ENCODE assay signal across 20 mouse cellular contexts in genomic region chr2:38552004-38552443, GRCm38 (mm10). TPM values are rescaled to one million over a fixed set of nuclear protein-coding genes. Genes with fewer than 3 reads are reported as not detected.
A peak's percentile ranks its signal among the peaks of the same experiment; 100 is the strongest.
DNase-seq lines count a peak whose midpoint lies in the region; ATAC-seq lines count a peak whose summit lies in the region.
"Had no signal": no experiment of that assay in that cellular context is flagged by ENCODE, and none has a peak within 500 bp of the region (broad histone marks: within the 10 kb centered on the region; RNA-seq: fewer than 3 reads in every experiment).

No protein-coding gene starts in this region.

- H3K4me1 ChIP-seq in hindbrain, embryonic 13.5 days (replicated peaks): peaks cover 58% of the 10 kb centered on the region
- H3K4me1 ChIP-seq in hindbrain, embryonic 11.5 days (replicated peaks; ENCODE audit: control insufficient read depth, insufficient read depth, low read length): no peaks in the 10 kb centered on the region
- H3K4me1 ChIP-seq in forebrain, embryonic 13.5 days: peaks cover 55% of the 10 kb centered on the region
- peaks cover 31% of the 10 kb centered on the region for H3K4me1 ChIP-seq in hindbrain, embryonic 15.5 days (replicated peaks)

- no peak overlapping the region for H3K4me3 ChIP-seq in hindbrain, embryonic 13.5 days
- no peak overlapping the region for H3K4me3 ChIP-seq in hindbrain, embryonic 11.5 days (ENCODE audit: low read depth, low read length)
- H3K4me3 ChIP-seq in forebrain, embryonic 13.5 days: no peak overlapping the region
- no peak overlapping the region for H3K4me3 ChIP-seq in hindbrain, embryonic 15.5 days
- H3K4me3 ChIP-seq: gastrocnemius, adult 2 months; midbrain, embryonic 12.5 days; myocyte had no signal

- 46% methylated on average over 15 of the region's 15 CpGs for WGBS in hindbrain, embryonic 13.5 days
- 78% methylated on average over 15 of the region's 15 CpGs for WGBS in hindbrain, embryonic 11.5 days
- WGBS in forebrain, embryonic 13.5 days: 37% methylated on average over 15 of the region's 15 CpGs
- 39% methylated on average over 15 of the region's 15 CpGs for WGBS in hindbrain, embryonic 15.5 days

- no peaks in the 10 kb centered on the region for H3K9me3 ChIP-seq in hindbrain, embryonic 13.5 days
- no peaks in the 10 kb centered on the region for H3K9me3 ChIP-seq in hindbrain, embryonic 11.5 days (ENCODE audit: control insufficient read depth, low read length)
- no peaks in the 10 kb centered on the region for H3K9me3 ChIP-seq in forebrain, embryonic 13.5 days (replicated peaks)
- H3K9me3 ChIP-seq in hindbrain, embryonic 15.5 days: no peaks in the 10 kb centered on the region
- H3K9me3 ChIP-seq: midbrain, embryonic 12.5 days had no signal

- no peak overlapping the region for H3K9ac ChIP-seq in hindbrain, embryonic 13.5 days
- H3K9ac ChIP-seq in hindbrain, embryonic 11.5 days (ENCODE audit: low read depth, low read length): no peak overlapping the region
- H3K9ac ChIP-seq in forebrain, embryonic 13.5 days: no peak overlapping the region
- no peak overlapping the region for H3K9ac ChIP-seq in hindbrain, embryonic 15.5 days
- H3K9ac ChIP-seq: midbrain, embryonic 12.5 days had no signal

- no peaks in the 10 kb centered on the region for H3K36me3 ChIP-seq in hindbrain, embryonic 13.5 days
- H3K36me3 ChIP-seq in hindbrain, embryonic 11.5 days (ENCODE audit: control insufficient read depth, insufficient read depth, low read length): no peaks in the 10 kb centered on the region
- peaks cover 7% of the 10 kb centered on the region for H3K36me3 ChIP-seq in forebrain, embryonic 13.5 days (ENCODE audit: poor library complexity, severe bottlenecking)
- no peaks in the 10 kb centered on the region for H3K36me3 ChIP-seq in hindbrain, embryonic 15.5 days

- peak; percentile 37 for ATAC-seq in hindbrain, embryonic 13.5 days (ENCODE audit: low FRiP score)
- ATAC-seq in hindbrain, embryonic 11.5 days (ENCODE audit: low FRiP score): no peak
- peak; percentile 84 for ATAC-seq in forebrain, embryonic 13.5 days
- ATAC-seq in hindbrain, embryonic 15.5 days (ENCODE audit: low FRiP score, low read depth): peak; percentile 24; the same call in 1 of the 2 replicates
- ATAC-seq: lung, postnatal 0 days had no signal

- no peaks in the 10 kb centered on the region for H3K27me3 ChIP-seq in hindbrain, embryonic 13.5 days
- H3K27me3 ChIP-seq in hindbrain, embryonic 11.5 days (ENCODE audit: control insufficient read depth, insufficient read depth, low read length): no peaks in the 10 kb centered on the region
- H3K27me3 ChIP-seq in forebrain, embryonic 13.5 days: 0 out of 2 replicates have a peak, but pooled peaks cover 3% of the 10 kb centered on the region
- H3K27me3 ChIP-seq in hindbrain, embryonic 15.5 days: no peaks in the 10 kb centered on the region
- H3K27me3 ChIP-seq: midbrain, embryonic 12.5 days had no signal

- no peak for DNase-seq in hindbrain, embryonic 11.5 days (ENCODE audit: low spot score)
- DNase-seq in retina, postnatal 1 day: peak; percentile 85
- DNase-seq in kidney, postnatal 36 days: no peak
- DNase-seq in gastrocnemius, postnatal 14 days: no peak
- DNase-seq: adrenal gland, postnatal 36 days; B cell, adult 2 months; cerebellum, adult 18-20 months; cerebellum, postnatal 25 days; gastrocnemius, adult 2 months; heart, postnatal 4 days; kidney, adult 11 months; liver; right cerebral cortex, postnatal 25 days; thymus, adult 2 months had no signal

- no peak overlapping the region for H3K4me2 ChIP-seq in hindbrain, embryonic 13.5 days
- no peak overlapping the region for H3K4me2 ChIP-seq in hindbrain, embryonic 11.5 days (replicated peaks; ENCODE audit: low read depth, low read length)
- peak overlapping the region; percentile 5; the same call in 1 of the 2 replicates for H3K4me2 ChIP-seq in forebrain, embryonic 13.5 days
- no peak overlapping the region for H3K4me2 ChIP-seq in hindbrain, embryonic 15.5 days
- H3K4me2 ChIP-seq: midbrain, embryonic 12.5 days had no signal

- peak overlapping the region; percentile 61; the same call in 1 of the 2 replicates for H3K27ac ChIP-seq in hindbrain, embryonic 13.5 days
- no peak overlapping the region for H3K27ac ChIP-seq in hindbrain, embryonic 11.5 days (ENCODE audit: low read depth, low read length)
- H3K27ac ChIP-seq in forebrain, embryonic 13.5 days: 0 out of 2 replicates have a peak overlapping the region, but pooled peaks have one; percentile 22
- no peak overlapping the region for H3K27ac ChIP-seq in hindbrain, embryonic 15.5 days (replicated peaks)
- H3K27ac ChIP-seq: gastrocnemius, adult 2 months; midbrain, embryonic 12.5 days had no signal

- intact Hi-C loops in gastrocnemius, postnatal 14 days (cut with DNase I; ENCODE audit: low total_unique reads): no loop called here

RNA-seq across cellular contexts. Expression of gene Nek6, which starts 40.6 kb away (rescaled TPM):
- 57.3 and 58.0 TPM in 2 replicates for polyA plus RNA-seq in hindbrain, embryonic 13.5 days (2015; fragmentation: Nextera tagmentation; extraction: Ambion mirVana)
- polyA plus RNA-seq in hindbrain, embryonic 11.5 days (2014; fragmentation: Nextera tagmentation; extraction: Ambion mirVana): 84.5 and 87.8 TPM in 2 replicates
- 122 and 124 TPM in 2 replicates for polyA plus RNA-seq in forebrain, embryonic 13.5 days (2015; fragmentation: Nextera tagmentation; extraction: Ambion mirVana)
- 67.5 and 71.6 TPM in 2 replicates for polyA plus RNA-seq in hindbrain, embryonic 15.5 days (2015; fragmentation: Nextera tagmentation; extraction: Ambion mirVana)
- 10 to 100 TPM; 15.4 to 16.6 TPM for total RNA-seq in gastrocnemius, postnatal 14 days (2021)

Comparison
In these comparisons a context has a peak if more than half of its experiments do, and no peak if none do; other contexts are left out.
1. H3K27ac ChIP-seq: peak in hindbrain, embryonic 13.5 days (single experiment) and forebrain, embryonic 13.5 days (single experiment); none in hindbrain, embryonic 11.5 days (single experiment) and hindbrain, embryonic 15.5 days (single experiment).